Mouse (Mus musculus): Measurements from ENCODE around the gene Kif26b. TPM values are rescaled to one million over a fixed set of nuclear protein-coding genes. Genes with fewer than 3 reads are reported as not detected.

The Kif26b gene
- total and polyA plus RNA-seq, 2 experiments from 2014 or later: 6.4 to 75.8 TPM

DNA sequence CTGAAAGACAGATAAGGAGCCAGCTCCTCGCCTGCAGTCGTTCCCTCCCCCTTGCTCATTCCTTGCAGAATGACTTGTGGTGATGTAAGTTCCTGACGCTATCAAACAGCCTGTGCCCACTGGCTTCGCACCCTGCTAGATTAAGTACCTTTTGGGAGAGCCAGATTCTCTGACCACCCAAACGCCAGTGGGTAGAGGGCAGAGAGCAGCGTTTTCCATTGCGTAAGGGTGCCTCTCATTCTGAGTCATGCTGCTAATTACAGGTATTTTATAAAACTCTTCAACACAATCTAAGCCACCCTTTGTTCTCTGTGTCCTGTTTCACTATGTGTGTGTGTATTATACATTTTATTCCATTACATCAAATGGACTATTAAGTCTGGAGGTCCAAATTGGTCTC lies 352.0 kb downstream of the Kif26b start:
- no peak overlapping the region for H3K9ac ChIP-seq (replicated peaks; ENCODE audit: low read length, poor library complexity, severe bottlenecking)
- H3K27ac ChIP-seq (ENCODE audit: low read depth, low read length): no peak overlapping the region

DNA sequence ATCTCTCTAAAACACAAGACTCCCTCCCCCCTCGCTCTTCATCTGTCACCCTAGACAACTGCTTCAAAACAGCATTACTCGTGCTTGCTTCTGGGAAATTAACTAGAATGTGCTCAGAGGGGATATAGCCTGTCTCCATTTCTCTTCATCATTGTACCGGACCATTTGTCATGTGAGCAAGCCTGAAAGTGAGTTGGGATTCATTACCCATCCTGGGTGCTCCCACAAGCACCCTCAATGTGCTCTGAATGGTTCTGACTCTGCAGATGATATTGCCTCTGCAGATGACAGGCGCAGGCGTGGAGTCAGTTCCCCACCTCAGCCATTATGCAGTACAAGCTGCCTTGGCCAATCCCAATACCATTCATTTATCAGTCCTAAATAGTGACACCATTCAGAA lies 357.7 kb downstream of the Kif26b start:
- 67% methylated on average over 5 of the region's 5 CpGs for WGBS
- no peak for ATAC-seq (ENCODE audit: low FRiP score)
- Histone ChIP-seq H3K9me3 (ENCODE audit: low read length) (no peaks in the 10 kb centered on the region), H3K4me3 (ENCODE audit: low read depth, low read length) (no peak overlapping the region), H3K36me3 (ENCODE audit: insufficient read depth, low read length) (0 out of 2 replicates have a peak, but pooled peaks cover 6% of the 10 kb centered on the region), H3K9ac (replicated peaks; ENCODE audit: low read length, poor library complexity, severe bottlenecking) (no peak overlapping the region), H3K4me1 (ENCODE audit: insufficient read depth, low read length) (peaks cover 8% of the 10 kb centered on the region), H3K27ac (ENCODE audit: low read depth, low read length) (no peak overlapping the region), H3K4me2 (ENCODE audit: low read depth, low read length, poor library complexity, severe bottlenecking) (no peak overlapping the region), H3K27me3 (ENCODE audit: insufficient read depth, low read length) (no peaks in the 10 kb centered on the region)
- TF ChIP-seq CTCF (IDR thresholded peaks at IDR 0.05): no peak
- DNase-seq (ENCODE audit: low spot score): peak; percentile 14

More for the DNA sequence above, 352.0 kb downstream of the Kif26b start:
- no peak for DNase-seq (ENCODE audit: low spot score)
- no peak for TF ChIP-seq CTCF (IDR thresholded peaks at IDR 0.05)
- Histone ChIP-seq H3K9me3 (ENCODE audit: low read length) (no peaks in the 10 kb centered on the region), H3K4me3 (ENCODE audit: low read depth, low read length) (no peak overlapping the region), H3K4me1 (ENCODE audit: insufficient read depth, low read length) (no peaks in the 10 kb centered on the region), H3K36me3 (ENCODE audit: insufficient read depth, low read length) (peaks cover 12% of the 10 kb centered on the region), H3K27me3 (ENCODE audit: insufficient read depth, low read length) (no peaks in the 10 kb centered on the region), H3K4me2 (ENCODE audit: low read depth, low read length, poor library complexity, severe bottlenecking) (no peak overlapping the region)
- ATAC-seq (ENCODE audit: low FRiP score): no peak
- WGBS: 88% methylated on average over 7 of the region's 7 CpGs

DNA sequence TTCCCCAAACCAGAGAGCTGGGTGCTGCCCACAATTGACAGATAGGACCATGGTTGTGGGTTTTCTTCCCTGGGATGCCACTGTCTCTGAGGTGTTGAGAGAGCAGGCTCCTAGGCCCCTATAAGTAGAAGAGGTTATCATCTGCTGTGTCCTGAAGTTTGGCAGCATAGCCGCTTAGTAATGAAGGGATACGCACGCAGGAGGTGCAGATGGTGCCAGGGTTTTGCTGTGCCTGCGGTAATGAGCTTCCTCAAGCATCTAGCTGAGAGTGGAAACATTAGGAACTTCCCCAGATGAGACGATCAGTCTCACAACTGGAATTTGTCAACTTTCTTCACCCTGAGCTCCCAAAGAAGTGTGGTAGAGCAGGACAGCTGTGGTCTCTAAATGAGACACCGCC lies 363.5 kb downstream of the Kif26b start:
- ATAC-seq (ENCODE audit: low FRiP score) (no peak), DNase-seq (ENCODE audit: low spot score) (no peak)
- no peaks in the 10 kb centered on the region for H3K9me3 ChIP-seq (ENCODE audit: low read length)
- H3K4me1 ChIP-seq (ENCODE audit: insufficient read depth, low read length): 0 out of 2 replicates have a peak, but pooled peaks cover 8% of the 10 kb centered on the region
- H3K36me3 ChIP-seq (ENCODE audit: insufficient read depth, low read length): no peaks in the 10 kb centered on the region
- H3K9ac ChIP-seq (replicated peaks; ENCODE audit: low read length, poor library complexity, severe bottlenecking): no peak overlapping the region
- no peak overlapping the region for H3K4me2 ChIP-seq (ENCODE audit: low read depth, low read length, poor library complexity, severe bottlenecking)
- H3K4me3 ChIP-seq (ENCODE audit: low read depth, low read length): no peak overlapping the region
- no peak for TF ChIP-seq CTCF (IDR thresholded peaks at IDR 0.05)
- H3K27me3 ChIP-seq (ENCODE audit: insufficient read depth, low read length): no peaks in the 10 kb centered on the region
- H3K27ac ChIP-seq (ENCODE audit: low read depth, low read length): no peak overlapping the region
- 87% methylated on average over 6 of the region's 6 CpGs for WGBS

DNA sequence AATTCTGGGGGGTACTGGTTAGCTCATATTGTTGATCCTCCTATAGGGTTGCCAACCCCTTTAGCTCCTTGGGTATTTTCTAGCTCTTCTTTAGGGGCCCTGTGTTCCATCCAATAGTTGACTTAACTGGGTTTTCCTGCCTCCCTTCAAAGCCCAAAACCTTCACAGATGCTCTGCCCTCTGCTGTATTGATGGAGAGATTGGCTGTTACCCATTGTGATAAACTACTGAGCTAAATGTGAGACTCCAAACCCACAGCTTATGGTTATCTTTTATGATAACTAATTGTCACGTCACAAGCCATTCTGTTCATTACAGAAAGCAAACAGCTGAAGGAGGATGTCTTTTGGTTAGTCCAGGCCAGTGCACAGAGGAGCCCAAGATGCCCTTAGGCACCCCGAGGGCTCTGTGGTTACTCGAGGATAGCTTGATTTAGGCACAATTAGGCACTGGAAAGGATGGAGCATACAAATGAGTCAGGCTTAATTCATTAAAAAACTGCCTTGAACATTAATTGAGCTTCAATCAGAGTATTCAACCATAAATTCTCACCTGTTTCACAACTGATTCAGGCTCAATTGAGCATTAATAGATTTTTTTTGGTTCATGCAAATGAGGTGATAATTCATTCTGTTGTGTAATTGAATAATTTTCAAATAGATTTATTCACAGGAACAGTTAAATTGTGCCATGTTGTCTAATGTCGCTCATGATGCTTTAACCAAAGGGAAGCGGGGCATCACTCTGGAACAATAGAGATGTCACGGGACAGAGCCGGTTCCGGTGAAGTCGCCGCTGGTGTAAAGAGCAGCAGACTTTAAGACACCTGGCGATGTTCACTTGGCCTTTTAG lies 364.5 kb downstream of the Kif26b start:
- H3K27ac ChIP-seq (ENCODE audit: low read depth, low read length): no peak overlapping the region
- TF ChIP-seq CTCF (IDR thresholded peaks at IDR 0.05): no peak
- H3K9me3 ChIP-seq (ENCODE audit: low read length): no peaks in the 10 kb centered on the region
- 79% methylated on average over 11 of the region's 11 CpGs for WGBS
- H3K9ac ChIP-seq (replicated peaks; ENCODE audit: low read length, poor library complexity, severe bottlenecking): no peak overlapping the region
- no peaks in the 10 kb centered on the region for H3K27me3 ChIP-seq (ENCODE audit: insufficient read depth, low read length)
- H3K36me3 ChIP-seq (ENCODE audit: insufficient read depth, low read length): no peaks in the 10 kb centered on the region
- H3K4me1 ChIP-seq (ENCODE audit: insufficient read depth, low read length): 0 out of 2 replicates have a peak, but pooled peaks cover 8% of the 10 kb centered on the region
- DNase-seq (ENCODE audit: low spot score) (no peak), ATAC-seq (ENCODE audit: low FRiP score) (no peak)
- no peak overlapping the region for H3K4me3 ChIP-seq (ENCODE audit: low read depth, low read length)
- H3K4me2 ChIP-seq (ENCODE audit: low read depth, low read length, poor library complexity, severe bottlenecking): no peak overlapping the region

DNA sequence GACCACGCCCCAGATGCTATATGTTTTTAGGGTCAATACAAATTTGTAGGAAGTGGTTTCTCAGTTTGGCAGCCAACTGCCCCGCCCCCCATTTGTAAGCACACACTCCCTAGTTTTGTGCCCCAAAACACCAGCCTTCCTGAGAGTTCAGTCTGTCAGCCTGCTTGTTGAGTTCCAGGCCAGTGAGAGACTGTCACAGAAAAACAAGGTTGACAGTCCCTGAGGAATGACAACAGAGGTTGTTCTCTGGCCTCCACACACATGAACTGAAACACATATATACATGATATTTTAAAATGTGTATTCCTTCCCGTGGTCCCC lies 365.1 kb downstream of the Kif26b start:
- WGBS: 92% methylated on average over 3 of the region's 3 CpGs
- no peak for DNase-seq (ENCODE audit: low spot score)
- H3K27ac ChIP-seq (ENCODE audit: low read depth, low read length): no peak overlapping the region
- no peak overlapping the region for H3K4me3 ChIP-seq (ENCODE audit: low read depth, low read length)
- no peaks in the 10 kb centered on the region for H3K36me3 ChIP-seq (ENCODE audit: insufficient read depth, low read length)
- no peak for TF ChIP-seq CTCF (IDR thresholded peaks at IDR 0.05)
- H3K4me2 ChIP-seq (ENCODE audit: low read depth, low read length, poor library complexity, severe bottlenecking): no peak overlapping the region
- H3K27me3 ChIP-seq (ENCODE audit: insufficient read depth, low read length): no peaks in the 10 kb centered on the region
- no peaks in the 10 kb centered on the region for H3K9me3 ChIP-seq (ENCODE audit: low read length)
- H3K4me1 ChIP-seq (ENCODE audit: insufficient read depth, low read length): 0 out of 2 replicates have a peak, but pooled peaks cover 8% of the 10 kb centered on the region
- ATAC-seq (ENCODE audit: low FRiP score): no peak
- H3K9ac ChIP-seq (replicated peaks; ENCODE audit: low read length, poor library complexity, severe bottlenecking): no peak overlapping the region

DNA sequence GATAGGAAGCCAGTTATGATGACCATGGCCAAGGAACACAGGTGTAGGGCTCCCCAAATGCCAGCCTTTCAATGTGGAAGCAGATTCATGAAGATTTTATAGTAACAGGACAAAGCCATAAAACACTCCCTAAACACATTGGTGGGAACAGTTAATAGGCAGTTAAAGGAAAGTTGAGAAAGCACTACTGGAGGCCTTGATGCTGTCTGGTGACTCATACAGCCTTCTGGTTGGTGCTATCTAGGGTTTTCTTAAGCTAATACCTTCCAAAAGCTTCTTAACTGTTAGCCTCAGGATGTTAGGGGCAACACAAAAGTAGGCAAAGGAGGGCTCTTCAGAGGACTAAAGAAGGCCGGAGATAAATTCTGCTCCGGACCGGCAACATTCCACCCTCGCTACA lies 366.7 kb downstream of the Kif26b start:
- H3K36me3 ChIP-seq (ENCODE audit: insufficient read depth, low read length): no peaks in the 10 kb centered on the region
- H3K4me2 ChIP-seq (ENCODE audit: low read depth, low read length, poor library complexity, severe bottlenecking): no peak overlapping the region
- TF ChIP-seq CTCF (IDR thresholded peaks at IDR 0.05): no peak
- H3K27me3 ChIP-seq (ENCODE audit: insufficient read depth, low read length): no peaks in the 10 kb centered on the region
- no peak overlapping the region for H3K27ac ChIP-seq (ENCODE audit: low read depth, low read length)
- H3K4me3 ChIP-seq (ENCODE audit: low read depth, low read length): no peak overlapping the region
- 0 out of 2 replicates have a peak, but pooled peaks cover under 1% of the 10 kb centered on the region for H3K4me1 ChIP-seq (ENCODE audit: insufficient read depth, low read length)
- no peak overlapping the region for H3K9ac ChIP-seq (replicated peaks; ENCODE audit: low read length, poor library complexity, severe bottlenecking)
- no peak for ATAC-seq (ENCODE audit: low FRiP score)
- no peaks in the 10 kb centered on the region for H3K9me3 ChIP-seq (ENCODE audit: low read length)
- DNase-seq (ENCODE audit: low spot score): no peak
- 89% methylated on average over 4 of the region's 4 CpGs for WGBS
